Mouse (Mus musculus): ENCODE results near the gene Tmem177.

- TF ChIP-seq CTCF (IDR thresholded peaks at IDR 0.05; ENCODE audit: extremely low read depth, insufficient read depth, low read length) = no peak
- no peak for TF ChIP-seq POLR2A (IDR thresholded peaks at IDR 0.05; ENCODE audit: extremely low read depth, insufficient read depth, low read length)
Measured at GRCm38 (mm10) chr1:119878909-119879308, 34.1 kb downstream of the Tmem177 start.
